In genomic region chr8:35088380-35089244, GRCm38 (mm10) we compare ENCODE assay signal across 16 mouse cellular contexts.
DNase-seq lines count a peak whose midpoint lies in the region; ATAC-seq and TF ChIP-seq lines count a peak whose summit lies in the region.
"Had no signal": no experiment of that assay in that cellular context is flagged by ENCODE, and none has a peak within 500 bp of the region (broad histone marks: within the 10 kb centered on the region; RNA-seq: fewer than 3 reads in every experiment).

No protein-coding gene starts in this region.

- H3K4me2 ChIP-seq in liver, embryonic 11.5 days = no peak overlapping the region
- H3K4me2 ChIP-seq in midbrain, postnatal 0 days (ENCODE audit: low read depth, low read length, poor library complexity, severe bottlenecking) = no peak overlapping the region
- H3K4me2 ChIP-seq: heart, embryonic 15.5 days; limb, embryonic 13.5 days; lung, embryonic 14.5 days had no signal

- H3K9me3 ChIP-seq in hindbrain, embryonic 10.5 days = 0 out of 2 replicates have a peak, but pooled peaks cover 2% of the 10 kb centered on the region
- no peaks in the 10 kb centered on the region for H3K9me3 ChIP-seq in liver, embryonic 11.5 days (ENCODE audit: control insufficient read depth, low read length)
- H3K9me3 ChIP-seq in midbrain, postnatal 0 days (ENCODE audit: low read length) = no peaks in the 10 kb centered on the region
- H3K9me3 ChIP-seq: heart, embryonic 15.5 days; limb, embryonic 13.5 days had no signal

- WGBS in liver, adult 2 months = 28% methylated on average over 18 of the region's 18 CpGs
- 62% methylated on average over 18 of the region's 18 CpGs for WGBS in hindbrain, embryonic 10.5 days
- 77% methylated on average over 18 of the region's 18 CpGs for WGBS in liver, embryonic 11.5 days
- WGBS in midbrain, postnatal 0 days = 46% methylated on average over 18 of the region's 18 CpGs

- no peaks in the 10 kb centered on the region for H3K36me3 ChIP-seq in liver, adult 2 months (ENCODE audit: control insufficient read depth, insufficient read depth, low read length)
- no peaks in the 10 kb centered on the region for H3K36me3 ChIP-seq in hindbrain, embryonic 10.5 days
- no peaks in the 10 kb centered on the region for H3K36me3 ChIP-seq in liver, embryonic 11.5 days (ENCODE audit: control insufficient read depth, insufficient read depth, low read length)
- no peaks in the 10 kb centered on the region for H3K36me3 ChIP-seq in midbrain, postnatal 0 days (ENCODE audit: insufficient read depth, low read length)
- H3K36me3 ChIP-seq: heart, embryonic 15.5 days; limb, embryonic 13.5 days had no signal

- H3K79me2 ChIP-seq in liver, adult 2 months (ENCODE audit: control insufficient read depth, insufficient read depth, low read length) = no peaks in the 10 kb centered on the region

- ATAC-seq in liver, embryonic 11.5 days (replicated peaks; ENCODE audit: low FRiP score) = peak; percentile 39; the same call in 1 of the 2 replicates
- no peak for ATAC-seq in midbrain, postnatal 0 days (ENCODE audit: low FRiP score)
- no peak for ATAC-seq in CD4-positive, CD25-positive, alpha-beta regulatory T cell, adult 4 months

- no peak overlapping the region for H3K4me3 ChIP-seq in liver, adult 2 months (ENCODE audit: insufficient read depth, low read depth, low read length)
- H3K4me3 ChIP-seq in hindbrain, embryonic 10.5 days = no peak overlapping the region
- no peak overlapping the region for H3K4me3 ChIP-seq in liver, embryonic 11.5 days (ENCODE audit: low read depth, low read length)
- no peak overlapping the region for H3K4me3 ChIP-seq in midbrain, postnatal 0 days (ENCODE audit: low read depth, low read length)
- H3K4me3 ChIP-seq: gastrocnemius, adult 2 months; heart, embryonic 15.5 days; limb, embryonic 13.5 days had no signal

- peak; percentile 94 for DNase-seq in liver, adult 2 months (ENCODE audit: extremely low read depth, low read depth, low spot score)
- DNase-seq in liver = no peak
- peak; percentile 16 for DNase-seq in hindbrain, embryonic 10.5 days (ENCODE audit: low spot score)
- DNase-seq in liver, embryonic 11.5 days (ENCODE audit: low spot score) = no peak
- DNase-seq in midbrain, postnatal 0 days (ENCODE audit: low spot score) = peak; percentile 28
- DNase-seq in cerebellum, adult 18-20 months = no peak
- DNase-seq in adrenal gland, postnatal 10 days = no peak
- DNase-seq: adrenal gland, postnatal 14 days; gastrocnemius, adult 2 months; heart, adult 18-20 months; lung, embryonic 14.5 days; thymus, postnatal 25 days had no signal

- peak overlapping the region; percentile 73 for H3K27ac ChIP-seq in liver, adult 2 months (replicated peaks; ENCODE audit: insufficient read depth, low read depth, low read length)
- H3K27ac ChIP-seq in hindbrain, embryonic 10.5 days = no peak overlapping the region
- H3K27ac ChIP-seq in liver, embryonic 11.5 days (ENCODE audit: low read depth, low read length) = no peak overlapping the region
- no peak overlapping the region for H3K27ac ChIP-seq in midbrain, postnatal 0 days (ENCODE audit: low read depth, low read length)
- H3K27ac ChIP-seq: gastrocnemius, adult 2 months; heart, embryonic 15.5 days; limb, embryonic 13.5 days; stomach, postnatal 0 days had no signal

- no peak for TF ChIP-seq CTCF in liver, adult 2 months (IDR thresholded peaks at IDR 0.05; ENCODE audit: low read depth, low read length)
- TF ChIP-seq CTCF in midbrain, postnatal 0 days (IDR thresholded peaks at IDR 0.05) = no peak

- no peak for TF ChIP-seq POLR2A in liver, adult 2 months (IDR thresholded peaks at IDR 0.05; ENCODE audit: extremely low read depth, insufficient read depth, low read length)

- H3K4me1 ChIP-seq in liver, adult 2 months (ENCODE audit: control insufficient read depth, insufficient read depth, low read length) = peaks cover 19% of the 10 kb centered on the region
- H3K4me1 ChIP-seq in hindbrain, embryonic 10.5 days (replicated peaks) = peaks cover 7% of the 10 kb centered on the region
- H3K4me1 ChIP-seq in liver, embryonic 11.5 days (replicated peaks; ENCODE audit: control insufficient read depth, insufficient read depth, low read length) = no peaks in the 10 kb centered on the region
- 0 out of 2 replicates have a peak, but pooled peaks cover 8% of the 10 kb centered on the region for H3K4me1 ChIP-seq in midbrain, postnatal 0 days (ENCODE audit: insufficient read depth, low read length)
- H3K4me1 ChIP-seq: heart, embryonic 15.5 days; limb, embryonic 13.5 days had no signal

- H3K9ac ChIP-seq in liver, adult 2 months (ENCODE audit: low read depth, low read length) = no peak overlapping the region
- H3K9ac ChIP-seq in liver, embryonic 11.5 days (ENCODE audit: low read depth, low read length) = no peak overlapping the region
- H3K9ac ChIP-seq in midbrain, postnatal 0 days (replicated peaks; ENCODE audit: low read length, poor library complexity, severe bottlenecking) = no peak overlapping the region
- H3K9ac ChIP-seq: heart, embryonic 15.5 days; limb, embryonic 13.5 days; lung, embryonic 14.5 days had no signal

- H3K27me3 ChIP-seq in liver, adult 2 months (ENCODE audit: control insufficient read depth, insufficient read depth, low read length) = no peaks in the 10 kb centered on the region
- no peaks in the 10 kb centered on the region for H3K27me3 ChIP-seq in hindbrain, embryonic 10.5 days (ENCODE audit: insufficient read depth, poor library complexity, severe bottlenecking)
- no peaks in the 10 kb centered on the region for H3K27me3 ChIP-seq in liver, embryonic 11.5 days (replicated peaks; ENCODE audit: control insufficient read depth, insufficient read depth, low read length)
- H3K27me3 ChIP-seq in midbrain, postnatal 0 days (ENCODE audit: insufficient read depth, low read length) = no peaks in the 10 kb centered on the region
- H3K27me3 ChIP-seq: heart, embryonic 15.5 days; limb, embryonic 13.5 days had no signal

Comparison
In these comparisons a context has a peak if more than half of its experiments do, and no peak if none do; other contexts are left out.
1. DNase-seq: peak in liver, adult 2 months (single experiment), hindbrain, embryonic 10.5 days (single experiment) and midbrain, postnatal 0 days (single experiment); none in liver (single experiment), liver, embryonic 11.5 days (single experiment), cerebellum, adult 18-20 months (0 of 2) and adrenal gland, postnatal 10 days (single experiment).